Mouse (Mus musculus): ENCODE results near the gene Mef2b.

GRCm38 (mm10) chr8:70092786-70093185 lies 46.7 kb upstream of the Mef2b start:
- TF ChIP-seq POLR2A (IDR thresholded peaks at IDR 0.05; ENCODE audit: insufficient read length, low read depth) (no peak), SRF (IDR thresholded peaks at IDR 0.05; ENCODE audit: control insufficient read depth, insufficient read length, low read depth) (no peak), MAX (IDR thresholded peaks at IDR 0.05; ENCODE audit: low read depth) (no peak), USF1 (IDR thresholded peaks at IDR 0.05; ENCODE audit: low read depth) (no peak), TCF12 (IDR thresholded peaks at IDR 0.05; ENCODE audit: insufficient read depth, poor library complexity, severe bottlenecking) (no peak), POLR2AphosphoS2 (IDR thresholded peaks at IDR 0.05; ENCODE audit: insufficient read length, low read depth) (no peak), CEBPB (IDR thresholded peaks at IDR 0.05; ENCODE audit: insufficient read depth, poor library complexity, severe bottlenecking) (no peak), E2F4 (IDR thresholded peaks at IDR 0.05; ENCODE audit: insufficient read depth) (no peak), MYOG (IDR thresholded peaks at IDR 0.05; ENCODE audit: control insufficient read depth in 1 of 3, insufficient read depth in 1 of 3, insufficient read length in 2 of 3, low read depth in 2 of 3) (no peak)

All from myocyte (in vitro differentiated cells).